Mouse (Mus musculus): ENCODE data around the gene Togaram2.

Togaram2 gene

GRCm38 (mm10) chr17:71683281-71683680 lies 10.2 kb downstream of the Togaram2 start:
- no peak for DNase-seq

GRCm38 (mm10) chr17:71684103-71684608 lies 11.1 kb downstream of the Togaram2 start:
- DNase-seq: peak; percentile 91

GRCm38 (mm10) chr17:71687436-71687835 lies 14.4 kb downstream of the Togaram2 start:
- no peak for DNase-seq

- peak; percentile 96 for DNase-seq
Measured at GRCm38 (mm10) chr17:71689903-71690302, 16.8 kb downstream of the Togaram2 start.

GRCm38 (mm10) chr17:71691361-71691875 lies 18.4 kb downstream of the Togaram2 start:
- DNase-seq: peak; percentile 89

GRCm38 (mm10) chr17:71693313-71693712 lies 20.3 kb downstream of the Togaram2 start:
- peak; percentile 91 for DNase-seq

- no peak for DNase-seq
Measured at GRCm38 (mm10) chr17:71693780-71694179, 20.7 kb downstream of the Togaram2 start.

- DNase-seq: no peak
Measured at GRCm38 (mm10) chr17:71695151-71695550, 22.1 kb downstream of the Togaram2 start.

GRCm38 (mm10) chr17:71695716-71696315 lies 22.8 kb downstream of the Togaram2 start:
- DNase-seq: peak; percentile 95

- peak; percentile 98 for DNase-seq
Measured at GRCm38 (mm10) chr17:71696396-71696795, 23.3 kb downstream of the Togaram2 start.

- peak; percentile 98 for DNase-seq
Measured at GRCm38 (mm10) chr17:71697896-71698618, 25.0 kb downstream of the Togaram2 start.

- DNase-seq: no peak
Measured at GRCm38 (mm10) chr17:71698619-71698956, 25.5 kb downstream of the Togaram2 start.

- DNase-seq: peak; percentile 92
Measured at GRCm38 (mm10) chr17:71705113-71705512, 32.1 kb downstream of the Togaram2 start.

GRCm38 (mm10) chr17:71705550-71706480 lies 32.8 kb downstream of the Togaram2 start:
- peak; percentile 96 for DNase-seq

GRCm38 (mm10) chr17:71707715-71708114 lies 34.7 kb downstream of the Togaram2 start:
- DNase-seq: no peak

- DNase-seq: no peak
Measured at GRCm38 (mm10) chr17:71712279-71712678, 39.2 kb downstream of the Togaram2 start.

- no peak for DNase-seq
Measured at GRCm38 (mm10) chr17:71715034-71715433, 42.0 kb downstream of the Togaram2 start.

GRCm38 (mm10) chr17:71717881-71718625 lies 45.0 kb downstream of the Togaram2 start:
- no peak for DNase-seq

GRCm38 (mm10) chr17:71720434-71720833 lies 47.4 kb downstream of the Togaram2 start:
- no peak for DNase-seq

- DNase-seq: peak; percentile 97
Measured at GRCm38 (mm10) chr17:71721019-71721418, 48.0 kb downstream of the Togaram2 start.

- DNase-seq: peak; percentile 98
Measured at GRCm38 (mm10) chr17:71730655-71731054, 57.6 kb downstream of the Togaram2 start.

- peak; percentile 68 for DNase-seq
Measured at GRCm38 (mm10) chr17:71736442-71736841, 63.4 kb downstream of the Togaram2 start.

Data from heart, adult 11 months (tissue).